Mouse (Mus musculus) olfactory bulb, adult 2 months (tissue): ENCODE data around the gene Rhox3c.
"Not testable (repeated sequence)": the region's sequence is repeated elsewhere in the genome, so short reads cannot be mapped to it uniquely, and the experiment has no call there.

Experiments used
- CTCF ChIP-seq: fragments of 200-500 bp; IDR thresholded peaks from 2 replicates; pipeline ENCODE4 v1.5.1; 2012; ENCODE audit warnings: low read depth, mild to moderate bottlenecking, low read length, moderate library complexity; ENCODE audit not compliant: insufficient read depth
- POLR2A ChIP-seq: fragments of 200-500 bp; IDR thresholded peaks from 2 replicates; pipeline ENCODE4 v1.6.1; 2012; ENCODE audit warnings: mild to moderate bottlenecking, low read depth, low read length, moderate library complexity; ENCODE audit not compliant: insufficient read depth

DNA sequence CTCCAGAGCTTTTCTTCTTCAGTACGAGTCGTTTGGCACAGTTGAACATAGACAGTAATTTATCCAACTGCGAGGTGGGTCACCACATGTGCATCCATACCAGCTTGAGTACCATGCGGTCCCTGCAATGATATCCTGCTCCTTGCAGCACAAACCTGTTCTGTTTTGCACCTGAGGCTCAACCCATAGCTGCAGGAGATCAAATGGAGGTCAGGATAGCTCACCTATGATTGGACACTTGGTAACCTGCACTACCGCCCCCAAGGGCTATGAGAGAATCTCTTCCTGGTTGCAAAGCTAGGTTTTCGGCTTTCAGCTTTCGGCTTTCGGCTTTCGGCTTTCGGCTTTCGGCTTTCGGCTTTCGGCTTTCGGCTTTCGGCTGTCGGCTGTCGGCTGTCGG is 55.7 kb downstream of the Rhox3c start, which contains the start of gene Rhox4d:
- not testable (repeated sequence) for TF ChIP-seq CTCF, POLR2A
